Mouse (Mus musculus) hindbrain, embryonic 14.5 days (tissue): Measurements from ENCODE around the gene Cript. TPM values are rescaled to one million over a fixed set of nuclear protein-coding genes. Genes with fewer than 3 reads are reported as not detected.
A peak's percentile ranks its signal among the peaks of the same experiment; 100 is the strongest.

Experiments used
- ATAC-seq: fragments of 200-750 bp; cut with Nextera tagmentation; 2 replicates; pipeline ENCODE4 v1.8.0; 2017; ENCODE audit warnings: moderate number of reproducible peaks, mild to moderate bottlenecking, moderate TSS enrichment, moderate library complexity; ENCODE audit not compliant: low FRiP score
- DNase-seq: peaks from one replicate; pipeline ENCODE4 v3.0.0-alpha.2; 2015; ENCODE audit warnings: low spot score
- H3K27ac ChIP-seq: fragments of 300-500 bp; sonication (generic); 2 replicates; pipeline ENCODE4 v1.5.1; 2014; ENCODE audit warnings: mild to moderate bottlenecking, moderate library complexity
- H3K27me3 ChIP-seq: fragments of 300-500 bp; sonication (generic); 2 replicates; pipeline ENCODE4 v1.6.1; 2014; ENCODE audit warnings: mild to moderate bottlenecking, low read length, mixed read lengths; ENCODE audit not compliant: control insufficient read depth, insufficient read depth
- H3K36me3 ChIP-seq: fragments of 300-500 bp; sonication (generic); replicated peaks from 2 replicates; pipeline ENCODE4 v1.6.1; 2014; ENCODE audit not compliant: control insufficient read depth, insufficient read depth
- H3K4me1 ChIP-seq: fragments of 300-500 bp; sonication (generic); replicated peaks from 2 replicates; pipeline ENCODE4 v1.6.1; 2014; ENCODE audit warnings: antibody characterized with exemption, low read length, mixed read lengths; ENCODE audit not compliant: control insufficient read depth, insufficient read depth
- H3K4me2 ChIP-seq: fragments of 300-500 bp; sonication (generic); replicated peaks from 2 replicates; pipeline ENCODE4 v1.6.1; 2014; ENCODE audit warnings: mild to moderate bottlenecking, moderate library complexity
- H3K4me3 ChIP-seq: fragments of 300-500 bp; sonication (generic); replicated peaks from 2 replicates; pipeline ENCODE4 v1.5.1; 2014; ENCODE audit warnings: mild to moderate bottlenecking, low read length
- H3K9ac ChIP-seq: fragments of 300-500 bp; sonication (generic); 2 replicates; pipeline ENCODE4 v1.6.1; 2014
- H3K9me3 ChIP-seq: fragments of 300-500 bp; sonication (generic); 2 replicates; pipeline ENCODE4 v1.6.1; 2016; ENCODE audit warnings: low read length; ENCODE audit not compliant: control insufficient read depth
- WGBS: fragments of 180-500 bp; shearing (Covaris S2); extraction: QIAGEN DNeasy Blood & Tissue Kit; methylation state at CpG from one replicate; pipeline ENCODE4 v1.1.7; 2014; 5-methylcytosine and 5-hydroxymethylcytosine counted together
- polyA plus RNA-seq: library from polyadenylated mRNA; unstranded; fragments of >200 nt; fragmentation: Nextera tagmentation; extraction: Ambion mirVana; gene quantifications from 2 replicates; pipeline ENCODE4 v1.2.1, GENCODE M21; 2014

Gene Cript
- polyA plus RNA-seq, 1 experiment from 2014 or later: 219 TPM

GRCm38 (mm10) chr17:86991306-86991705 is 34.0 kb upstream of the Cript start:
- Histone ChIP-seq H3K9me3 (no peaks in the 10 kb centered on the region), H3K36me3 (no peaks in the 10 kb centered on the region), H3K9ac (no peak overlapping the region), H3K27ac (no peak overlapping the region), H3K4me3 (no peak overlapping the region), H3K27me3 (no peaks in the 10 kb centered on the region), H3K4me1 (peaks cover 9% of the 10 kb centered on the region), H3K4me2 (no peak overlapping the region)
- ATAC-seq: no peak
- 94% methylated on average over 8 of the region's 8 CpGs for WGBS
- DNase-seq: no peak

GRCm38 (mm10) chr17:86997323-86997722 is 28.0 kb upstream of the Cript start:
- Histone ChIP-seq H3K27me3 (no peaks in the 10 kb centered on the region), H3K4me3 (no peak overlapping the region), H3K36me3 (0 out of 2 replicates have a peak, but pooled peaks cover 4% of the 10 kb centered on the region), H3K9ac (no peak overlapping the region), H3K4me1 (no peaks in the 10 kb centered on the region), H3K27ac (no peak overlapping the region), H3K4me2 (no peak overlapping the region), H3K9me3 (no peaks in the 10 kb centered on the region)
- WGBS: 95% methylated on average over 6 of the region's 6 CpGs
- DNase-seq (no peak), ATAC-seq (no peak)

- no peak for DNase-seq
- Histone ChIP-seq H3K27ac (no peak overlapping the region), H3K27me3 (no peaks in the 10 kb centered on the region), H3K4me1 (no peaks in the 10 kb centered on the region), H3K36me3 (peaks cover 9% of the 10 kb centered on the region; the same call in 1 of the 2 replicates), H3K4me3 (no peak overlapping the region), H3K9me3 (no peaks in the 10 kb centered on the region), H3K4me2 (no peak overlapping the region), H3K9ac (no peak overlapping the region)
- ATAC-seq: no peak
- 90% methylated on average over 3 of the region's 3 CpGs for WGBS
Measured at GRCm38 (mm10) chr17:87008950-87009349, 16.4 kb upstream of the Cript start.

- Histone ChIP-seq H3K9ac (no peak overlapping the region), H3K4me2 (no peak overlapping the region), H3K27me3 (no peaks in the 10 kb centered on the region), H3K9me3 (no peaks in the 10 kb centered on the region), H3K4me1 (no peaks in the 10 kb centered on the region), H3K4me3 (no peak overlapping the region), H3K36me3 (peaks cover 9% of the 10 kb centered on the region; the same call in 1 of the 2 replicates), H3K27ac (peak overlapping the region; percentile 20; the same call in 1 of the 2 replicates)
- 80% methylated on average over 13 of the region's 13 CpGs for WGBS
- ATAC-seq (no peak), DNase-seq (peak; percentile 49)
Measured at GRCm38 (mm10) chr17:87011301-87012019, 13.9 kb upstream of the Cript start.

GRCm38 (mm10) chr17:87019692-87020091 is 5.7 kb upstream of the Cript start:
- WGBS: 95% methylated on average over 5 of the region's 5 CpGs
- Histone ChIP-seq H3K4me3 (no peak overlapping the region), H3K9ac (no peak overlapping the region), H3K36me3 (peaks cover 12% of the 10 kb centered on the region), H3K4me1 (peaks cover 5% of the 10 kb centered on the region; the same call in 1 of the 2 replicates), H3K27me3 (no peaks in the 10 kb centered on the region), H3K4me2 (no peak overlapping the region), H3K9me3 (no peaks in the 10 kb centered on the region), H3K27ac (no peak overlapping the region)
- no peak for DNase-seq
- ATAC-seq: no peak

GRCm38 (mm10) chr17:87024491-87025242 is 683 bp upstream of the Cript start:
- WGBS: 1% methylated on average over 55 of the region's 55 CpGs
- peak overlapping the region; percentile 83 for H3K4me3 ChIP-seq
- H3K9ac ChIP-seq: peak overlapping the region; percentile 73
- H3K27me3 ChIP-seq: no peaks in the 10 kb centered on the region
- no peaks in the 10 kb centered on the region for H3K9me3 ChIP-seq
- H3K4me2 ChIP-seq: peak overlapping the region; percentile 92
- H3K4me1 ChIP-seq: peaks cover 15% of the 10 kb centered on the region
- H3K36me3 ChIP-seq: peaks cover 12% of the 10 kb centered on the region
- no peak for DNase-seq
- H3K27ac ChIP-seq: no peak overlapping the region
- ATAC-seq: peak; percentile 80; the same call in 1 of the 2 replicates

GRCm38 (mm10) chr17:87036141-87037073 is 11.1 kb downstream of the Cript start:
- Histone ChIP-seq H3K4me2 (no peak overlapping the region), H3K4me3 (no peak overlapping the region), H3K9ac (no peak overlapping the region), H3K27ac (no peak overlapping the region), H3K36me3 (peaks cover 58% of the 10 kb centered on the region), H3K4me1 (no peaks in the 10 kb centered on the region), H3K27me3 (no peaks in the 10 kb centered on the region), H3K9me3 (no peaks in the 10 kb centered on the region)
- DNase-seq (peak; percentile 58), ATAC-seq (no peak)
- 68% methylated on average over 10 of the region's 10 CpGs for WGBS

GRCm38 (mm10) chr17:87038496-87038895 is 13.1 kb downstream of the Cript start:
- H3K4me1 ChIP-seq: no peaks in the 10 kb centered on the region
- no peak overlapping the region for H3K9ac ChIP-seq
- no peaks in the 10 kb centered on the region for H3K27me3 ChIP-seq
- no peaks in the 10 kb centered on the region for H3K9me3 ChIP-seq
- WGBS: 94% methylated on average over 5 of the region's 5 CpGs
- no peak overlapping the region for H3K4me2 ChIP-seq
- H3K4me3 ChIP-seq: no peak overlapping the region
- peaks cover 41% of the 10 kb centered on the region for H3K36me3 ChIP-seq
- DNase-seq (no peak), ATAC-seq (no peak)
- no peak overlapping the region for H3K27ac ChIP-seq

GRCm38 (mm10) chr17:87041739-87042138 is 16.4 kb downstream of the Cript start:
- WGBS: 69% methylated on average over 19 of the region's 19 CpGs
- Histone ChIP-seq H3K9me3 (no peaks in the 10 kb centered on the region), H3K27ac (no peak overlapping the region), H3K4me1 (no peaks in the 10 kb centered on the region), H3K27me3 (no peaks in the 10 kb centered on the region), H3K4me2 (no peak overlapping the region), H3K36me3 (peaks cover 15% of the 10 kb centered on the region), H3K9ac (no peak overlapping the region), H3K4me3 (no peak overlapping the region)
- ATAC-seq (no peak), DNase-seq (no peak)
